Mouse (Mus musculus) stomach, postnatal 0 days (tissue): ENCODE results near the gene Kcnj4. TPM values are rescaled to one million over a fixed set of nuclear protein-coding genes. Genes with fewer than 3 reads are reported as not detected.
A peak's percentile ranks its signal among the peaks of the same experiment; 100 is the strongest.

Source experiments
- ATAC-seq: fragments of 200-750 bp; cut with Nextera tagmentation; 2 replicates; pipeline ENCODE4 v1.8.0; 2017; ENCODE audit not compliant: low FRiP score, low TSS enrichment
- DNase-seq: peaks from one replicate; pipeline ENCODE4 v3.0.0-alpha.2; 2016; ENCODE audit warnings: low spot score
- H3K27ac ChIP-seq: fragments of 300-500 bp; sonication (generic); replicated peaks from 2 replicates; pipeline ENCODE4 v1.5.1; 2014; ENCODE audit warnings: mild to moderate bottlenecking, control low read depth
- H3K27me3 ChIP-seq: fragments of 300-500 bp; sonication (generic); 2 replicates; pipeline ENCODE4 v1.6.1; 2014; ENCODE audit warnings: low read length; ENCODE audit not compliant: control insufficient read depth, insufficient read depth
- H3K36me3 ChIP-seq: fragments of 300-500 bp; sonication (generic); 2 replicates; pipeline ENCODE4 v1.6.1; 2014; ENCODE audit warnings: low read length, mixed read lengths; ENCODE audit not compliant: control insufficient read depth, insufficient read depth
- H3K4me1 ChIP-seq: fragments of 300-500 bp; sonication (generic); replicated peaks from 2 replicates; pipeline ENCODE4 v1.6.1; 2014; ENCODE audit warnings: antibody characterized with exemption; ENCODE audit not compliant: control insufficient read depth, insufficient read depth
- H3K4me2 ChIP-seq: fragments of 300-500 bp; sonication (generic); replicated peaks from 2 replicates; pipeline ENCODE4 v1.6.1; 2014; ENCODE audit warnings: low read depth, mild to moderate bottlenecking, control low read depth, moderate library complexity
- H3K4me3 ChIP-seq: fragments of 300-500 bp; sonication (generic); 2 replicates; pipeline ENCODE4 v1.5.1; 2014; ENCODE audit warnings: low read depth, low read length, control low read depth
- H3K9ac ChIP-seq: fragments of 300-500 bp; sonication (generic); 2 replicates; pipeline ENCODE4 v1.6.1; 2014; ENCODE audit warnings: mild to moderate bottlenecking, low read length, control low read depth, mixed read lengths
- H3K9me3 ChIP-seq: fragments of 300-500 bp; sonication (generic); 2 replicates; pipeline ENCODE4 v1.6.1; 2016; ENCODE audit warnings: low read length; ENCODE audit not compliant: control insufficient read depth
- CTCF ChIP-seq: IDR thresholded peaks from 2 replicates; pipeline ENCODE4 v1.5.1; 2016; ENCODE audit warnings: antibody characterized with exemption, low read depth, mild to moderate bottlenecking, moderate library complexity
- EP300 ChIP-seq: optimal IDR thresholded peaks from 2 replicates; pipeline ENCODE3; 2016; ENCODE audit warnings: antibody characterized with exemption
- WGBS: fragments of 180-500 bp; shearing (Covaris S2); extraction: QIAGEN DNeasy Blood & Tissue Kit; methylation state at CpG from one replicate; pipeline ENCODE4 v1.1.7; 2014; 5-methylcytosine and 5-hydroxymethylcytosine counted together
- polyA plus RNA-seq: library from polyadenylated mRNA; unstranded; fragments of >200 nt; fragmentation: Nextera tagmentation; extraction: Ambion mirVana; gene quantifications from 2 replicates; pipeline ENCODE4 v1.2.1, GENCODE M21; 2015

Kcnj4 gene
- polyA plus RNA-seq, 1 experiment from 2014 or later = not detected

DNA sequence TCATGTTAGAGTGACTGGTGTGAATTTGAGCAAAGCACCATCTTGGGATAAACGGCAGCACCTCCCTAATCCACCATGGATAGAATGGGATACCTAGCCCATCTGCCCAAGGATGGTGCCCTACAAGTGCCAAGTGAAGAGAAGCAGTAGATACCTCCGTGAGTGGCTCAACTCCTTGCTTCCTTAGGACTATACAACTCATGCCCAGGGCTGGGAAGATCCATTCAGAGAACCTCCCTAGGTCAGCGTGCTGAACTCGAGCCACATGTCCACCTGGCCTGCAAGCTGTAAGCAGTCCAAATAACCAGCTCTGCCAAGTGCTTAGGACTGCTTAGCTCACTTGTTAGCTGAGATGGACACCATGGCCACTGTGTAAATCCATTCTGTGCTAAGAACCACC, 22.2 kb upstream of the Kcnj4 start:
- no peak overlapping the region for H3K27ac ChIP-seq
- ATAC-seq (no peak), DNase-seq (no peak)
- peaks cover 36% of the 10 kb centered on the region for H3K36me3 ChIP-seq
- WGBS = 60% methylated on average over 4 of the region's 4 CpGs
- no peak overlapping the region for H3K4me3 ChIP-seq
- no peak overlapping the region for H3K9ac ChIP-seq
- no peaks in the 10 kb centered on the region for H3K27me3 ChIP-seq
- H3K4me2 ChIP-seq = no peak overlapping the region
- TF ChIP-seq EP300 = no peak
- TF ChIP-seq CTCF = no peak
- no peaks in the 10 kb centered on the region for H3K9me3 ChIP-seq
- no peaks in the 10 kb centered on the region for H3K4me1 ChIP-seq

DNA sequence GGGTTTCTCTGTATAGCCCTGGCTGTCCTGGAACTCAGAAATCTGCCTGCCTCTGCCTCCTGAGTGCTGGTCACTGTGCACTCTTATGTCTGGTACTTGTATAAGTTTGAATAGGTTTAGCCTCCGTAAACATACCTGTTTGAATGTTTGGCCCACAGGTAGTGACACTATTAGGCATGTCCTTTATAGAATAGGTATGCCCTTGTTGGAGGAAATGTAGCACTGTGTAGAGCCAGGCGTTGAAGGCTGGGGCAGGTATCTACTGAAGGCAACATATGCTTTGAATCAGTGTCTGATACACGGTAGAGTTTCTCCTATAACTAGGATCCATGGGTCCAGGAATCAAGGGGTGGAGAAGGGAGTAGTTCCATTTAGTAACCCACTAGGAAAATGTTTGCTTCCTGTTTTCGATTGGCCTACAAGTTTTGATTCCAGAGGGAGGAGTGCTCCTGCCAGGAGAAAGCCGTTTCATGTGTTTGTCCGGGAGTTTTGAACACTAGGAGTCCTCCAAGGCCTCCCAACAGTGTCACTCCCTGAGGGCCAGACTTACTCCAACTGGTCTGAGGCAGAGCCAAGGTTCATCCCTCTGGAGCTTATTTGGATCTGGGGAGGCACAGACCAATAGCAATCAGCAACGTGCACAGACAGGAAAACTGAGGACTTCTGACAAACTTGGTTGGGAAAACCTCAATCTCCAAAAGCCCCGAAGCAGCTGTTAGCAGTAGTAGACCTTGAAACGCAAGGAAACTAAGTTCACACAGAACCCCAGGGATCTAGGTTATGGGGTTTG, 21.1 kb upstream of the Kcnj4 start:
- H3K4me3 ChIP-seq = no peak overlapping the region
- peak; percentile 26; the same call in 1 of the 2 replicates for TF ChIP-seq CTCF
- no peak for TF ChIP-seq EP300
- H3K27ac ChIP-seq = no peak overlapping the region
- DNase-seq (no peak), ATAC-seq (no peak; the same call in 1 of the 2 replicates)
- no peak overlapping the region for H3K9ac ChIP-seq
- H3K4me2 ChIP-seq = no peak overlapping the region
- no peaks in the 10 kb centered on the region for H3K9me3 ChIP-seq
- H3K36me3 ChIP-seq = peaks cover 29% of the 10 kb centered on the region
- WGBS = 55% methylated on average over 9 of the region's 9 CpGs
- H3K4me1 ChIP-seq = no peaks in the 10 kb centered on the region
- H3K27me3 ChIP-seq = no peaks in the 10 kb centered on the region

DNA sequence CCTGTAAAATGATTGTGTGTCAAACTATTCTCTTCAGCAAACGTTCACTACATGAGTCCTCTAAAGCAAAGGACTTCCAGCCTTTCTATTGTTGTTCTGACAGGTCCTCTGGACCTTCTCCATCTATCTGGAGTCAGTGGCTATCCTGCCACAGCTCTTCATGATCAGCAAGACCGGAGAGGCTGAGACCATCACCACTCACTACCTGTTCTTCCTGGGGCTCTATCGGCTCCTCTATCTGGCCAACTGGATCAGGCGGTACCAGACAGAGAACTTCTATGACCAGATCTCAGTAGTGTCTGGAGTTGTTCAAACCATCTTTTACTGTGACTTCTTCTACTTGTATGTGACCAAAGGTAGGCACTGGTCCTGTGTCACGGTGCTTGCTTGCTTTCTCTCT, 20.5 kb upstream of the Kcnj4 start:
- no peak for DNase-seq
- Histone ChIP-seq H3K9me3 (no peaks in the 10 kb centered on the region), H3K27ac (no peak overlapping the region), H3K4me2 (no peak overlapping the region), H3K27me3 (no peaks in the 10 kb centered on the region), H3K36me3 (peaks cover 27% of the 10 kb centered on the region), H3K9ac (no peak overlapping the region), H3K4me3 (no peak overlapping the region), H3K4me1 (no peaks in the 10 kb centered on the region)
- no peak for TF ChIP-seq CTCF
- no peak for TF ChIP-seq EP300
- ATAC-seq = no peak
- WGBS = 81% methylated on average over 5 of the region's 5 CpGs

DNA sequence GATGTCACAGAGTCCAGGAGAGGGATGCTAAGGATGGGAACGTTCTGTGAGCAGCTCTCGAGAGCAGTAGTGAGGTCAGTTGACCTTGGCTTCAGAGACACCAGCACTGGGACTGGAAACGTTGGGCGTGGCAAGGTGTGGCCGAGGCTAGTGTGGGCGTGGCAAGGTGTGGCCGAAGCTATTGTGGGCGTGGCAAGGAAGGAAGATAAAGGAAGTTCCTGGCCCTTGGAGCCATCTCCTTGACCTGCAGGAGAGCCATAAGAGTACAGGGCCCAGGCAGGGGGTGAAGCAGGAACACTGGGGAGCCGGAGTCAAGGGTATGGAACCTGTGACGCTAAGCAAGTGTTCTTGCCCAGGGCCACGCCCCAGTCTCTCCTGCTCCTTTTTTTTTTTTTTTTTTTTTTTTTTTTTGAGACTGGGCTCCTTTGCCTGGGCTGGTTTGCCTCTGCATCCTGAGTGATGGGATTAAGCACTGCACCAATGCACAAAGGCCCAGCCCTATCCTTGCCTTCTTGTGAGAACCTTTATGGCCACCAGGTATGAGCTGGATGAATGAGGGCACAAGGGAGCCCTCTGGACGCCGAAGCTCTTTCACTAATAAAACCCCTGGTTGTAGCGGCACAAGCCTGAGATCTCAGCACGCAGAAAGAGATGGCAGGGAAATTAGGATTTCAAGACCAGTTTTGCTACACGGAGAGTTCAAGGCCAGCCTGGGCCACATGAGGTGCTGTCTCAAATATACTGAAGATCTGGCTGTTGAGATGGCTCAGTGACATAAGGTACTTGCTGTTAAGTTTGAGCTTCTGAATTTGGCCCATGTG, 14.6 kb upstream of the Kcnj4 start:
- Histone ChIP-seq H3K9ac (no peak overlapping the region), H3K27me3 (no peaks in the 10 kb centered on the region), H3K27ac (no peak overlapping the region), H3K4me1 (peaks cover 9% of the 10 kb centered on the region), H3K36me3 (0 out of 2 replicates have a peak, but pooled peaks cover 4% of the 10 kb centered on the region), H3K4me3 (no peak overlapping the region), H3K9me3 (no peaks in the 10 kb centered on the region), H3K4me2 (no peak overlapping the region)
- ATAC-seq (no peak), DNase-seq (peak; percentile 46)
- WGBS = 44% methylated on average over 16 of the region's 16 CpGs
- TF ChIP-seq CTCF (no peak), EP300 (no peak)

DNA sequence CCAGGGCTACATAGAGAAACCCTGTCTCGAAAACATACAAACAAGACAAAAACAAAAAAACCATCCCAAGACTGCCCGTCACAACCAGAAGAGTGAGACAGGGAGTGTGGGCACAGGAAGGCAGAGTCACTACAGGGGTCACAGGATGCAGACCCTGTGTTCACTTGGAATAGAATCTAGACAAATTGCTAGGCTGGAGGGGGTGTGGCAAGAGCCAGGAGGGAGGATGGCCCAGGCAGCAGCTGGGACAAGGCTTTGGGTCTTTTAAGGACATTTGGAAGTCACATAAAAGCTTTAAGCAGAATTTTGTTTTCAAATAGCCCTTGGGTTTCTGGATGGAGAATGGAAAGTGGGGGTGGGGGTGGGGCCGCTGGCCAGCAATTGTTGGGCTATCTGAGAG, 13.5 kb upstream of the Kcnj4 start:
- Histone ChIP-seq H3K9me3 (no peaks in the 10 kb centered on the region), H3K4me3 (no peak overlapping the region), H3K4me1 (peaks cover 9% of the 10 kb centered on the region), H3K36me3 (no peaks in the 10 kb centered on the region), H3K4me2 (no peak overlapping the region), H3K27ac (no peak overlapping the region), H3K9ac (no peak overlapping the region), H3K27me3 (no peaks in the 10 kb centered on the region)
- DNase-seq (no peak), ATAC-seq (no peak)
- 78% methylated on average over 3 of the region's 3 CpGs for WGBS
- TF ChIP-seq CTCF (no peak), EP300 (no peak)

DNA sequence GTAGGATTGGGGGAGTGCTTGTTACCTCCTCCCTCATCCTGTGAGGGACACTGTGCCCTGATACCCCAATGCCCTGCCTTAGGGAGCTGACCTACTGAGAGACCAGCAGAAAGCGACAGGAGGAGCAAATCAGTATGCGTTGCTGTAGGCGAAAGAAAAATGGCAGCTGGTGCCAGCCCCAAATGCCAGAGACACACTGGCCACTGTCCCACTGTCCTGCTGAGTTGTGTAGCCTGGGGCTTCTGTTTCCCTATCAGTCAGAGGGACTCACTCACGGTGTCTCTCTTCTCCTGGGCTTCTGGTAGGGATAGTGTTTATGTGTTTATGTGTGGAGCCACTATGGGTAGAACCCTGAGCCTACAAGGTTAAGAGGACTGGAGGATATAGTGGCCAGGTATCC, 12.7 kb upstream of the Kcnj4 start:
- 0 out of 2 replicates have a peak overlapping the region, but pooled peaks have one; percentile 77 for H3K9ac ChIP-seq
- no peaks in the 10 kb centered on the region for H3K27me3 ChIP-seq
- ATAC-seq (no peak), DNase-seq (no peak)
- H3K4me1 ChIP-seq = peaks cover 9% of the 10 kb centered on the region
- peak overlapping the region; percentile 86 for H3K4me2 ChIP-seq
- H3K27ac ChIP-seq = no peak overlapping the region
- no peaks in the 10 kb centered on the region for H3K36me3 ChIP-seq
- TF ChIP-seq EP300 (no peak), CTCF (no peak)
- no peaks in the 10 kb centered on the region for H3K9me3 ChIP-seq
- 79% methylated on average over 4 of the region's 4 CpGs for WGBS
- 0 out of 2 replicates have a peak overlapping the region, but pooled peaks have one; percentile 67 for H3K4me3 ChIP-seq
